Mouse (Mus musculus): ENCODE measurements at regions not wholly inside any gene's neighbourhood (a gene's known extent, or its start where the extent isn't known, plus 50 kb on each side); places are given as distances from the start of the nearest gene placed in this dataset.

DNA sequence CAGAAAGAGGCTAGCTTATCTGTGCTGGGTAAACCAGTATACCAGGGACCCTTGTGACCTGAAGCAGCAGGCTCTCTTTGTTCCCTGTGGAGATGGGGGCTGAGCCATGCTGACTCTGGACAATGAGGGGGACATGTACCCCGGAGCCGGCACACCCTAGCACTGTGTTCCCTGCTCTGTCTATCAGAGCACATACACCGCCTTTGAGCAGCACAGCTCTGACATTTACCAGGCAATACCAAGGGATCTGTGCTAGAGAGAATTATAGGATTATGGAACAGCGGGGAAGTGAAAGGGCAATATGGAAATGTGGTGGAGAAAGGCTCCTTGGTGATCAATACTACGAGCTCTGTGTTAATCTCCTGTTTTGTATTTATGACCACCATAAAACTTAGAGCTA lies 64.2 kb upstream of the Gm10220 start:
- no peak for TF ChIP-seq CTCF (IDR thresholded peaks at IDR 0.05; ENCODE audit: low read depth)
- TF ChIP-seq EP300 (IDR thresholded peaks at IDR 0.05; ENCODE audit: low read depth): no peak
- no peak overlapping the region for H3K27ac ChIP-seq
- WGBS (ENCODE audit: insufficient replicate concordance): 28% methylated on average over 5 of the region's 5 CpGs
- no peaks in the 10 kb centered on the region for H3K9me3 ChIP-seq (ENCODE audit: control insufficient read depth, low read length)
- H3K9ac ChIP-seq (replicated peaks): no peak overlapping the region
- no peaks in the 10 kb centered on the region for H3K4me1 ChIP-seq (replicated peaks; ENCODE audit: control insufficient read depth in 2 of 2, insufficient read depth in 2 of 2, low read length in 1 of 2)
- no peak for DNase-seq (ENCODE audit: low read depth in 3 of 3, low spot score in 3 of 3)
- H3K36me3 ChIP-seq (replicated peaks; ENCODE audit: control insufficient read depth, insufficient read depth, low read depth): no peaks in the 10 kb centered on the region
- H3K4me3 ChIP-seq (ENCODE audit: insufficient read depth in 1 of 2, low read depth in 2 of 2, low read length in 2 of 2): no peak overlapping the region
- no peak overlapping the region for H3K4me2 ChIP-seq (ENCODE audit: low read depth)
- H3K27me3 ChIP-seq (ENCODE audit: control insufficient read depth, insufficient read depth, low read length): no peaks in the 10 kb centered on the region
- ATAC-seq (ENCODE audit: insufficient read depth): no peak

DNA sequence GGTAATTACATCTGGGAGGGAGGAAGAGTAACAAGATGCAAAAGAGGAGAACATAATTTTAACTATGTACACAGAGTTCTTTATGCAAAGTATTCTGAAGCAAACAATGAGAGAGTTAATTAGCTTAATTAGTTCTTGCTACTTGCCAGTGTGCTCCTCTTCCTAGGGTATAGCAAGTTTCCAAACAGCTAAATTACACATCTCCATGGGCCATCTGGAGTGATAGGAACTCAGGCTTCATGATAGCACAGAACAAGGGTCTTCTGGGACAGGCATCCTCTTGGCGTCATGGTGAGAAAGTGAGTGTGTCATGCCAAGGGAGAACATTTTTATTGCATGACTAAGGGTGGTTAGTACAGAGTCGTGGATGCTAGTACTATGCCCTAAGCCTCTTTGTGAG lies 54.8 kb upstream of the Gm10220 start:
- no peak overlapping the region for H3K4me2 ChIP-seq (ENCODE audit: low read depth)
- no peak for ATAC-seq (ENCODE audit: insufficient read depth)
- no peak overlapping the region for H3K27ac ChIP-seq
- no peaks in the 10 kb centered on the region for H3K36me3 ChIP-seq (replicated peaks; ENCODE audit: control insufficient read depth, insufficient read depth, low read depth)
- H3K9ac ChIP-seq (replicated peaks): no peak overlapping the region
- TF ChIP-seq CTCF (IDR thresholded peaks at IDR 0.05; ENCODE audit: low read depth) (no peak), EP300 (IDR thresholded peaks at IDR 0.05; ENCODE audit: low read depth) (no peak)
- H3K9me3 ChIP-seq (ENCODE audit: control insufficient read depth, low read length): no peaks in the 10 kb centered on the region
- no peak for DNase-seq (ENCODE audit: low read depth in 3 of 3, low spot score in 3 of 3)
- 57% methylated on average over 2 of the region's 2 CpGs for WGBS (ENCODE audit: insufficient replicate concordance)
- no peaks in the 10 kb centered on the region for H3K4me1 ChIP-seq (replicated peaks; ENCODE audit: control insufficient read depth in 2 of 2, insufficient read depth in 2 of 2, low read length in 1 of 2)
- no peaks in the 10 kb centered on the region for H3K27me3 ChIP-seq (ENCODE audit: control insufficient read depth, insufficient read depth, low read length)
- H3K4me3 ChIP-seq (ENCODE audit: insufficient read depth in 1 of 2, low read depth in 2 of 2, low read length in 2 of 2): no peak overlapping the region

DNA sequence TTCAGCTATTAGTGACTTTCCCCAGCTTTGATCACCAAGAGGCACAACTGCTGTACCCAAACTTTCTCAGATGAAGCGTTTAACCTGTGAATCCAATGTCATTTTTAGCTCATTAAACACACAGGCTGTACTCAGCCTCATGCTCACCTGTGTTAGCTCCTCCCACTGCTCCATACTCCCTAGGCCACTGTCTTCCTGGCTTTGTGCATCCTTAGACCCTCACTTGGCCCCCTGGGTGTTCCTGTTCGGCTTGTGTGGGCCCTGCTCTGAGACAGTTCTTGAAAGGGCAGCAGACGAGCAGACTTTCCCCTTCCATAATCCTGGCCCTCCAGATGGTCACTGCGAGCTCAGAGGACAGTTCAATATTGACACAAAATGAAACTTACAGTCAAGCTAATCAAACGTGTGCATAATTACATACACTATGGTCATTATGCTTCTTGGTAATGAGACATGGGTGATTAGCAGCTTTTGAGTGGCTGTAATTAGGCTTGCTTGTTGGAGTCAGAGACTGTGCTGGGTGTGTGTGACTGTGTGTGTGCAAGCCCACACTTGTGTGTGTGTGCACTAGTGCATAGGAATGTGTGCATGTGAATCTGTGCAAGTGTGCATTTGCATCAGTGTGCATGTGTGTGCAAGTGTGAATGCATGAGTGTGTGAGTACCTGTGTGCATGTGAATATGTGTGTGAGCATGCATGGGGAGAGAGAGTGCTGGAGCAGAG lies 50.6 kb upstream of the Gm10220 start:
- Histone ChIP-seq H3K9me3 (ENCODE audit: control insufficient read depth, low read length) (no peaks in the 10 kb centered on the region), H3K9ac (replicated peaks) (no peak overlapping the region), H3K27ac (no peak overlapping the region), H3K4me3 (ENCODE audit: insufficient read depth in 1 of 2, low read depth in 2 of 2, low read length in 2 of 2) (no peak overlapping the region), H3K36me3 (replicated peaks; ENCODE audit: control insufficient read depth, insufficient read depth, low read depth) (no peaks in the 10 kb centered on the region), H3K4me1 (replicated peaks; ENCODE audit: control insufficient read depth in 2 of 2, insufficient read depth in 2 of 2, low read length in 1 of 2) (no peaks in the 10 kb centered on the region), H3K27me3 (ENCODE audit: control insufficient read depth, insufficient read depth, low read length) (no peaks in the 10 kb centered on the region), H3K4me2 (ENCODE audit: low read depth) (no peak overlapping the region)
- ATAC-seq (ENCODE audit: insufficient read depth) (no peak), DNase-seq (ENCODE audit: low read depth in 3 of 3, low spot score in 3 of 3) (no peak)
- TF ChIP-seq CTCF (IDR thresholded peaks at IDR 0.05; ENCODE audit: low read depth) (no peak), EP300 (IDR thresholded peaks at IDR 0.05; ENCODE audit: low read depth) (no peak)
- WGBS (ENCODE audit: insufficient replicate concordance): 48% methylated on average over 5 of the region's 5 CpGs

DNA sequence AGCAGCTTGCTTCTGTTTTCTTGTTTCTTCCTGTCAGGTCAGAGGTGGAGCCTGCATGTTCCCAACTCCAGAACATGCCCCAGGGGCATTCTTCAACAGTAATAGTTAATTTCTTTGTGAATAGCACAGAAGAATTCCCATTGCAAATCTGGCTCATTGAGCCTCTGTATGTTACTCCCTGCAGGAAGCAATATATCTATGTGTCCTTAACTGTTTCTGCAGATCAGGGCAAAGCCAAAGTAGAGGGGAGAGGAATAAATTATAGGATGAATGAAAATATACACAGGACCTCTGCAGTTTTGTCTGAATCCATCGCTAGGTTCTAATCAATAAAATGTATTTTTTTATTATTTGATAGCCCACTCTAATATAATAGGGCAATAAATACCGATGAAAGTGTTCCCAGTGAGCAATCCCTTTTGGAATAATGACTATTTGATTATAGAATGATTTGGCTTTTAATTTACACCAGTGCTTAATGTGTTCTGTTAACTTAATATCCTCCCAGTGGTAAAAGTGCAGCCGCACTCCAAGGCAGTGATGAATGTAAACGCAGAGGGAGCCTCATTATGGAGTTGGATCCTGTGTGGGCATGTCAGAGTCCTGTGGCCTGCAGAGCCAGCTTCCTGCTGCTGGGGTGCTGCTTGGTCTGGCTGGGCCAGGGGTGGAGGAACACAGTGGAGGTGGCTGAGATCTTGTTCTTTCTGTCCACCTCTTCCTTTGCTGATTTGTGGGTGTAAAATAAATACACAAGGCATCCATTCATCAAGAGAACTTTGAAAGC lies 49.7 kb upstream of the Gm10220 start:
- 65% methylated on average over 4 of the region's 4 CpGs for WGBS (ENCODE audit: insufficient replicate concordance)
- H3K27me3 ChIP-seq (ENCODE audit: control insufficient read depth, insufficient read depth, low read length): no peaks in the 10 kb centered on the region
- no peaks in the 10 kb centered on the region for H3K4me1 ChIP-seq (replicated peaks; ENCODE audit: control insufficient read depth in 2 of 2, insufficient read depth in 2 of 2, low read length in 1 of 2)
- H3K9ac ChIP-seq (replicated peaks): no peak overlapping the region
- ATAC-seq (ENCODE audit: insufficient read depth) (no peak), DNase-seq (ENCODE audit: low read depth in 3 of 3, low spot score in 3 of 3) (no peak)
- H3K4me2 ChIP-seq (ENCODE audit: low read depth): no peak overlapping the region
- TF ChIP-seq EP300 (IDR thresholded peaks at IDR 0.05; ENCODE audit: low read depth) (no peak), CTCF (IDR thresholded peaks at IDR 0.05; ENCODE audit: low read depth) (no peak)
- no peak overlapping the region for H3K27ac ChIP-seq
- no peaks in the 10 kb centered on the region for H3K9me3 ChIP-seq (ENCODE audit: control insufficient read depth, low read length)
- no peaks in the 10 kb centered on the region for H3K36me3 ChIP-seq (replicated peaks; ENCODE audit: control insufficient read depth, insufficient read depth, low read depth)
- no peak overlapping the region for H3K4me3 ChIP-seq (ENCODE audit: insufficient read depth in 1 of 2, low read depth in 2 of 2, low read length in 2 of 2)
